Mouse (Mus musculus) neural tube, postnatal 0 days (tissue): ENCODE measurements around the gene Rit1. TPM values are rescaled to one million over a fixed set of nuclear protein-coding genes. Genes with fewer than 3 reads are reported as not detected.

ENCODE experiments used
- polyA plus RNA-seq: library from polyadenylated mRNA; unstranded; fragments of >200 nt; fragmentation: Nextera tagmentation; extraction: Ambion mirVana; gene quantifications from 2 replicates; pipeline ENCODE4 v1.2.1, GENCODE M21; 2015

The Rit1 gene
- polyA plus RNA-seq: 71.7 and 73.6 TPM in 2 replicates

GRCm38 (mm10) chr3:88716399-88717197, at the start of gene Rit1:
Gene Rit1 (plus strand): TSS chr3:88716838.

GRCm38 (mm10) chr3:88684980-88685941, 31.4 kb upstream of the Rit1 start, which contains the start of gene Khdc4:
Gene Khdc4 (plus strand): TSS chr3:88685803.

GRCm38 (mm10) chr3:88774939-88775841, 58.6 kb downstream of the Rit1 start, which contains the start of gene Syt11:
Gene Syt11 (minus strand): TSS chr3:88775164.

Other genes starting within 250 kb of the Rit1 start
- gene Lmna, start 206.9 kb upstream of the Rit1 start, polyA plus RNA-seq: 79.1 and 80.0 TPM in 2 replicates
- 7.9 and 10.1 TPM in 2 replicates for gene Mex3a, start 184.4 kb upstream of the Rit1 start, polyA plus RNA-seq
- 0.57 and 0.69 TPM in 2 replicates for gene Rab25, start 168.5 kb upstream of the Rit1 start, polyA plus RNA-seq
- 178 and 194 TPM in 2 replicates for gene Lamtor2, start 163.8 kb upstream of the Rit1 start, polyA plus RNA-seq
- 29.3 and 34.0 TPM in 2 replicates for gene Ubqln4, start 163.1 kb upstream of the Rit1 start, polyA plus RNA-seq
- gene Ssr2, start 141.0 kb upstream of the Rit1 start, polyA plus RNA-seq: 189 and 202 TPM in 2 replicates
- 53.1 and 58.9 TPM in 2 replicates for gene Arhgef2, start 110.9 kb upstream of the Rit1 start, polyA plus RNA-seq
- not detected in 2 replicates for gene Rxfp4, start 63.7 kb upstream of the Rit1 start, polyA plus RNA-seq
- 53.2 and 62.6 TPM in 2 replicates for gene Khdc4, start 31.0 kb upstream of the Rit1 start, polyA plus RNA-seq
- 244 and 246 TPM in 2 replicates for gene Syt11, start 58.3 kb downstream of the Rit1 start, polyA plus RNA-seq
- gene Gon4l, start 118.4 kb downstream of the Rit1 start, polyA plus RNA-seq: 7.9 and 9.9 TPM in 2 replicates
- gene Msto1, start 197.2 kb downstream of the Rit1 start, polyA plus RNA-seq: 45.5 and 51.9 TPM in 2 replicates
- gene Ash1l, start 233.8 kb downstream of the Rit1 start, polyA plus RNA-seq: 15.8 and 17.1 TPM in 2 replicates
- gene Dap3, start 234.3 kb downstream of the Rit1 start, polyA plus RNA-seq: 118 and 128 TPM in 2 replicates